Mouse (Mus musculus) kidney, postnatal 25 days (tissue): ENCODE results near the gene Llcfc1.

Experiments
- DNase-seq, 2 experiments: peaks; one replicate each; pipeline ENCODE4 v3.0.0; 2021; ENCODE audit warnings: mixed read lengths in 2 of 2

Llcfc1 gene

GRCm38 (mm10) chr6:41704123-41704522 lies 19.9 kb downstream of the Llcfc1 start, which contains the start of gene Kel:
Gene Kel (minus strand): TSS chr6:41704339.
- no peak for DNase-seq

GRCm38 (mm10) chr6:41706275-41706674 lies 22.0 kb downstream of the Llcfc1 start:
- no peak for DNase-seq

- DNase-seq = no peak
Measured at GRCm38 (mm10) chr6:41710281-41710680, 26.1 kb downstream of the Llcfc1 start.

GRCm38 (mm10) chr6:41721430-41721829 lies 37.2 kb downstream of the Llcfc1 start:
- no peak for DNase-seq

GRCm38 (mm10) chr6:41727989-41728609 lies 43.9 kb downstream of the Llcfc1 start:
- no peak for DNase-seq

- no peak for DNase-seq
Measured at GRCm38 (mm10) chr6:41734719-41735470, 50.7 kb downstream of the Llcfc1 start.
